Mouse (Mus musculus) neural tube, embryonic 11.5 days (tissue): Measurements from ENCODE around the gene Itgb5. TPM values are rescaled to one million over a fixed set of nuclear protein-coding genes. Genes with fewer than 3 reads are reported as not detected.
A peak's percentile ranks its signal among the peaks of the same experiment; 100 is the strongest.

Experiments used
- ATAC-seq: fragments of 200-750 bp; cut with Nextera tagmentation; 2 replicates; pipeline ENCODE4 v1.8.0; 2017; ENCODE audit warnings: moderate number of reproducible peaks, mild to moderate bottlenecking, moderate TSS enrichment, moderate library complexity; ENCODE audit not compliant: insufficient read depth, low FRiP score, low TSS enrichment
- DNase-seq: peaks from one replicate; pipeline ENCODE4 v3.0.0-alpha.2; 2015; ENCODE audit warnings: low spot score
- H3K27ac ChIP-seq: fragments of 300-500 bp; sonication (generic); 2 replicates; pipeline ENCODE4 v1.5.1; 2014; ENCODE audit warnings: low read depth, mild to moderate bottlenecking, low read length
- H3K27me3 ChIP-seq: fragments of 300-500 bp; sonication (generic); 2 replicates; pipeline ENCODE4 v1.6.1; 2014; ENCODE audit warnings: mild to moderate bottlenecking, low read length, mixed read lengths; ENCODE audit not compliant: control insufficient read depth, insufficient read depth
- H3K36me3 ChIP-seq: fragments of 300-500 bp; sonication (generic); 2 replicates; pipeline ENCODE4 v1.6.1; 2014; ENCODE audit warnings: mild to moderate bottlenecking, low read length, moderate library complexity, mixed read lengths; ENCODE audit not compliant: control insufficient read depth, insufficient read depth
- H3K4me1 ChIP-seq: fragments of 300-500 bp; sonication (generic); 2 replicates; pipeline ENCODE4 v1.6.1; 2014; ENCODE audit warnings: low read length, mixed read lengths; ENCODE audit not compliant: control insufficient read depth, insufficient read depth
- H3K4me2 ChIP-seq: fragments of 300-500 bp; sonication (generic); 2 replicates; pipeline ENCODE4 v1.6.1; 2014; ENCODE audit warnings: low read depth, mild to moderate bottlenecking, moderate library complexity
- H3K4me3 ChIP-seq: fragments of 300-500 bp; sonication (generic); 2 replicates; pipeline ENCODE4 v1.5.1; 2014; ENCODE audit warnings: low read depth, low read length
- H3K9ac ChIP-seq: fragments of 300-500 bp; sonication (generic); 2 replicates; pipeline ENCODE4 v1.6.1; 2014; ENCODE audit warnings: mild to moderate bottlenecking, low read length
- H3K9me3 ChIP-seq: fragments of 300-500 bp; sonication (generic); 2 replicates; pipeline ENCODE4 v1.6.1; 2016; ENCODE audit warnings: low read length; ENCODE audit not compliant: control insufficient read depth
- WGBS: fragments of 180-500 bp; shearing (Covaris S2); extraction: QIAGEN DNeasy Blood & Tissue Kit; methylation state at CpG from one replicate; pipeline ENCODE4 v1.1.7; 2014; 5-methylcytosine and 5-hydroxymethylcytosine counted together
- polyA plus RNA-seq: library from polyadenylated mRNA; unstranded; fragments of >200 nt; fragmentation: Nextera tagmentation; extraction: Ambion mirVana; gene quantifications from 2 replicates; pipeline ENCODE4 v1.2.1, GENCODE M21; 2014

Gene Itgb5
- polyA plus RNA-seq, 1 experiment from 2014 or later = 32.4 TPM

- Histone ChIP-seq H3K36me3 (no peaks in the 10 kb centered on the region), H3K27me3 (no peaks in the 10 kb centered on the region), H3K9ac (no peak overlapping the region), H3K4me2 (no peak overlapping the region), H3K27ac (no peak overlapping the region), H3K4me1 (no peaks in the 10 kb centered on the region), H3K9me3 (no peaks in the 10 kb centered on the region), H3K4me3 (no peak overlapping the region)
- WGBS = 91% methylated on average over 6 of the region's 6 CpGs
- ATAC-seq = no peak
- DNase-seq = no peak
Observed at GRCm38 (mm10) chr16:33985372-33985771, 155.9 kb downstream of the Itgb5 start.

- no peak for ATAC-seq
- no peak for DNase-seq
- H3K9ac ChIP-seq = no peak overlapping the region
- no peak overlapping the region for H3K4me3 ChIP-seq
- H3K4me2 ChIP-seq = no peak overlapping the region
- no peaks in the 10 kb centered on the region for H3K27me3 ChIP-seq
- 91% methylated on average over 7 of the region's 7 CpGs for WGBS
- no peaks in the 10 kb centered on the region for H3K4me1 ChIP-seq
- no peaks in the 10 kb centered on the region for H3K36me3 ChIP-seq
- H3K27ac ChIP-seq = no peak overlapping the region
- H3K9me3 ChIP-seq = no peaks in the 10 kb centered on the region
Observed at GRCm38 (mm10) chr16:33986993-33987392, 157.5 kb downstream of the Itgb5 start.

- no peaks in the 10 kb centered on the region for H3K4me1 ChIP-seq
- peak; percentile 49 for DNase-seq
- no peak overlapping the region for H3K4me3 ChIP-seq
- H3K27me3 ChIP-seq = no peaks in the 10 kb centered on the region
- H3K36me3 ChIP-seq = no peaks in the 10 kb centered on the region
- H3K9me3 ChIP-seq = no peaks in the 10 kb centered on the region
- H3K4me2 ChIP-seq = no peak overlapping the region
- no peak overlapping the region for H3K27ac ChIP-seq
- no peak overlapping the region for H3K9ac ChIP-seq
- no peak for ATAC-seq
- 61% methylated on average over 17 of the region's 17 CpGs for WGBS
Observed at GRCm38 (mm10) chr16:33988358-33989012, 159.0 kb downstream of the Itgb5 start.

GRCm38 (mm10) chr16:33989106-33989505 lies 159.6 kb downstream of the Itgb5 start:
- H3K9me3 ChIP-seq = no peaks in the 10 kb centered on the region
- ATAC-seq (no peak), DNase-seq (no peak)
- H3K4me2 ChIP-seq = no peak overlapping the region
- H3K9ac ChIP-seq = no peak overlapping the region
- H3K4me1 ChIP-seq = no peaks in the 10 kb centered on the region
- H3K27me3 ChIP-seq = no peaks in the 10 kb centered on the region
- no peak overlapping the region for H3K27ac ChIP-seq
- H3K4me3 ChIP-seq = no peak overlapping the region
- 92% methylated on average over 1 of the region's 1 CpGs for WGBS
- no peaks in the 10 kb centered on the region for H3K36me3 ChIP-seq

GRCm38 (mm10) chr16:33990712-33991111 lies 161.2 kb downstream of the Itgb5 start:
- WGBS = 89% methylated on average over 4 of the region's 4 CpGs
- H3K4me3 ChIP-seq = no peak overlapping the region
- H3K9ac ChIP-seq = no peak overlapping the region
- DNase-seq (no peak), ATAC-seq (no peak)
- H3K4me2 ChIP-seq = no peak overlapping the region
- H3K27ac ChIP-seq = no peak overlapping the region
- no peaks in the 10 kb centered on the region for H3K4me1 ChIP-seq
- H3K27me3 ChIP-seq = no peaks in the 10 kb centered on the region
- no peaks in the 10 kb centered on the region for H3K9me3 ChIP-seq
- no peaks in the 10 kb centered on the region for H3K36me3 ChIP-seq

GRCm38 (mm10) chr16:33994321-33994720 lies 164.9 kb downstream of the Itgb5 start:
- no peaks in the 10 kb centered on the region for H3K4me1 ChIP-seq
- H3K27me3 ChIP-seq = no peaks in the 10 kb centered on the region
- no peak overlapping the region for H3K27ac ChIP-seq
- no peaks in the 10 kb centered on the region for H3K36me3 ChIP-seq
- H3K9ac ChIP-seq = no peak overlapping the region
- no peak overlapping the region for H3K4me2 ChIP-seq
- ATAC-seq (no peak), DNase-seq (no peak)
- WGBS = 88% methylated on average over 6 of the region's 6 CpGs
- no peaks in the 10 kb centered on the region for H3K9me3 ChIP-seq
- no peak overlapping the region for H3K4me3 ChIP-seq

- H3K9me3 ChIP-seq = no peaks in the 10 kb centered on the region
- WGBS = 74% methylated on average over 3 of the region's 3 CpGs
- no peaks in the 10 kb centered on the region for H3K36me3 ChIP-seq
- H3K9ac ChIP-seq = no peak overlapping the region
- no peak overlapping the region for H3K4me3 ChIP-seq
- H3K27me3 ChIP-seq = no peaks in the 10 kb centered on the region
- H3K4me1 ChIP-seq = no peaks in the 10 kb centered on the region
- ATAC-seq = no peak
- H3K27ac ChIP-seq = no peak overlapping the region
- DNase-seq = no peak
- no peak overlapping the region for H3K4me2 ChIP-seq
Observed at GRCm38 (mm10) chr16:33995496-33995895, 166.0 kb downstream of the Itgb5 start.

- no peaks in the 10 kb centered on the region for H3K9me3 ChIP-seq
- no peak overlapping the region for H3K9ac ChIP-seq
- peak; percentile 57 for DNase-seq
- H3K4me1 ChIP-seq = no peaks in the 10 kb centered on the region
- no peak overlapping the region for H3K4me3 ChIP-seq
- no peaks in the 10 kb centered on the region for H3K27me3 ChIP-seq
- no peak overlapping the region for H3K4me2 ChIP-seq
- WGBS = 13% methylated on average over 5 of the region's 5 CpGs
- no peak for ATAC-seq
- H3K27ac ChIP-seq = no peak overlapping the region
- no peaks in the 10 kb centered on the region for H3K36me3 ChIP-seq
Observed at GRCm38 (mm10) chr16:33996030-33996429, 166.6 kb downstream of the Itgb5 start.

- Histone ChIP-seq H3K4me2 (no peak overlapping the region), H3K4me1 (no peaks in the 10 kb centered on the region), H3K27me3 (no peaks in the 10 kb centered on the region), H3K36me3 (no peaks in the 10 kb centered on the region), H3K9ac (no peak overlapping the region; the same call in 1 of the 2 replicates), H3K27ac (no peak overlapping the region), H3K4me3 (no peak overlapping the region), H3K9me3 (no peaks in the 10 kb centered on the region)
- 82% methylated on average over 6 of the region's 6 CpGs for WGBS
- DNase-seq = no peak
- ATAC-seq = no peak
Observed at GRCm38 (mm10) chr16:33998011-33998410, 168.5 kb downstream of the Itgb5 start.
